Mouse (Mus musculus) kidney, adult 2 months (tissue): ENCODE data around the gene Ermp1.

ENCODE experiments used
- CTCF ChIP-seq: fragments of 200-500 bp; conservative IDR thresholded peaks from 2 replicates; pipeline ENCODE4 v1.5.1; 2011; ENCODE audit warnings: low read depth, mild to moderate bottlenecking, control low read depth, low read length, moderate library complexity, mixed read lengths; ENCODE audit not compliant: insufficient read depth, insufficient read length
- POLR2A ChIP-seq: fragments of 200-500 bp; IDR thresholded peaks from one replicate; pipeline ENCODE4 v1.6.1; 2011; ENCODE audit warnings: low read depth, low read length, control low read depth

- TF ChIP-seq CTCF = no peak
- TF ChIP-seq POLR2A = no peak
Observed at GRCm38 (mm10) chr19:29562603-29563002, 85.6 kb downstream of the Ermp1 start.
